Mouse (Mus musculus): ENCODE data around the gene Pafah1b3.
A peak's percentile ranks its signal among the peaks of the same experiment; 100 is the strongest.
"Not testable (repeated sequence)": the region's sequence is repeated elsewhere in the genome, so short reads cannot be mapped to it uniquely, and the experiment has no call there.

Gene Pafah1b3

DNA sequence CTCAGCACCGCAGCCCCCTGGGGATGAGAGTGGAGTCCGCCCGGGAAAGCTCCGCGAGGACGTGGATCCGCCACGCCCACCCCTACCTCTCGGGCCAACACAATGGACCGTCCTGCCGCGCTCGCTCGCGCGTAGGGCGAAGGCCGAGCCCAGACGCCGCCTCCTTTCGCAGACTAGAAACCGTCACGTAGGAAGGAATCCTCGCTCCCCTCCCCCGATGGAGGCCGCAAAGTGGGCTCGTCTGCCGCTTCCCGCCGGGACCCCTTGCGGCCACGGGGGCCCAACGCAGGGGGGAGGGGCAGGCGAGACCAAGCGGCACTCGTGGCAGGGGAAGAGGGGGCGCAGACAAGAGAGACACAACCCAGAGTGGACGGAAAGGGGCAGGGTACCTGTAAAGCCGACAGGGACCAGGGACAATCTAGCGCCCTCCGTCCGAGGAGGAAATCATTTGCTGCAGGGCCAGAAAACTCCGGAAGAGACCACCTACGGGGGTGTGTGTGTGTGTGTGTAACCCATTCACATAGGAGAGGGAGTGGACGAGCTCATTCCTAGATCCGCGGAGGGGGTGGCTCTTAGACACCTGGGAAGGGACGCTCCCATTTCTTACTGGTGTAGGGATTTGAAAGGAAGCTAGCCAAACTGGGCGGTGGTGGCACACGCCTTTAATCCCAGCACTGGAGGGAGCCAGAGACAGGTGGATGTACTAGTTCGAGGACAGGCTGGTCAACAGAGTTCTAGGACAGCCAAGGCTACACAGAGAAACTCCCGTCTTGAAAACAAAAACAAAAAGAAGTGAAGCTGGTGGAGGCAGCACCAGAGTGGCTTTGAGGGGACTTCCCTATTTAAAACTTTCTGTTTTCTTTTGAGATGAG is at the start of gene Pafah1b3:
Gene Pafah1b3, minus strand, starts transcription at position 533 of the 872 bp plus-strand sequence.
- peak; percentile 57 for DNase-seq (ENCODE audit: low read depth)

DNA sequence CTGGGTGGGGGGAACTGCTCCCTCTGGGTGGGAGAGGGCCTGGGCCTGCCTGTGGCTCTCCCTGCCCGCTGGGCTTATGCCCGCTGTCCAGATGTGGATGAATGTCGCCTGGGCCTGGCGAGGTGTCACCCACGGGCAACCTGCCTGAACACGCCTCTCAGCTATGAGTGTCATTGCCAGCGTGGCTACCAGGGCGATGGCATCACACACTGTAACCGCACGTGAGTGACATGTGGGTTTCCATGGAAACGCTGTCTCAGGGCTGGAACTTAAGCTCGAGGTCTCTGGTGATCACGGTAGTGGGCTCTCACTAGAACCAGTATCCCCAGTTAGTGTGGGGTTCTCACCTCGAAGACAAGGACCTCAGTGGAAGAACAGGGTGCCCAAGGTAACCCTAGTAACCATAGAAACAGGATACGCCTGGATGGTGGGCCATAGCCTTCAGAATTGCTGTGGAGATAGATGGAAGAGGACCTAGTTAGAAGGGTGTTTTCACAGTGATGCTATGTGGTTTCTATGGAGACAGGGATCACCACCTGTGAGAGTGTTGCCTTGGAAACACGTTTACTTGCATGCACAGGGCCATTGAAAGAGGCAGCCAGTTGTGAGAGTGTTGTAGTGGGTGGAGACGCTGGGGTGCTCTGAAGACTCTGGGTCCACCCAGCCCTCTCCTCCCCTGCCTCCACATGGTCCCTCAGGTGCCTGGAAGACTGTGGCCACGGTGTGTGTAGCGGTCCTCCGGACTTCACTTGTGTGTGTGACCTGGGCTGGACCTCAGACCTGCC is 43.4 kb upstream of the Pafah1b3 start:
- DNase-seq (ENCODE audit: low read depth) = no peak

DNA sequence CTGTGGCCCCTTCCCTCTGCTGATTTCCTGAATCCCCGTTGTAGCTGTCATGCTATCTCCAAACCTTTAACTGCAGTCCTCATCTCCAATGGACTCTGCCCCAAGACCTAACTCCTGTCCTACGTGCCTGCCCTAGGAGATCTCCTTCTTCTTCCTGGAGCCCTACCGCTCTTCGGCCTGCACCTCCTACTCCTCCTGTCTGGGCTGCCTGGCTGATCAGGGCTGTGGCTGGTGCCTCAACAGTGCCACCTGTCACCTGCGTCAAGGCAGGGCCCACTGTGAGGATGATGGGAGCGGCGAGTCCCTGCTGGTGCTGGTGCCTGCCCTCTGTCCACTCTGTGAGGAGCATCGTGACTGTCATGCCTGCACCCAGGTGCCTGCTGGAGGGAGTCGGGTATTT is 41.5 kb upstream of the Pafah1b3 start:
- no peak for DNase-seq (ENCODE audit: low read depth)

DNA sequence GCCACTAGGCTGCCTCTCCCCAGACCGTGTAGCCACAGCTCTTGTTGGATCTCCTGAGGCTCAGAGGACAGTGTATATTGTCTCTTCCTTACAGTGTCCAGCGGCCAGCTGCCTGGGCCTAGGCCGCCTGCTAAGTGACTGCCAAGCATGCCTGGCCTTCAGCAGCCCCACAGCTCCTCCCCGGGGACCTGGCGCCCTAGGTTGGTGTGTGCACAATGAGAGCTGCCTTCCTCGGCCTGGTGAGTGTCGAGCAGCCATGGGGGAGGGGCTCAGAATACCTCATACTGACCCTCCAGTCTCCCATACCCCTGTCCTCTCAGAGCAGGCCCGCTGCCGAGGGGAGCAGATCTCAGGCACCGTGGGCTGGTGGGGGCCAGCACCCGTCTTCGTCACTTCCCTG is 36.7 kb upstream of the Pafah1b3 start:
- no peak for DNase-seq (ENCODE audit: low read depth)

DNA sequence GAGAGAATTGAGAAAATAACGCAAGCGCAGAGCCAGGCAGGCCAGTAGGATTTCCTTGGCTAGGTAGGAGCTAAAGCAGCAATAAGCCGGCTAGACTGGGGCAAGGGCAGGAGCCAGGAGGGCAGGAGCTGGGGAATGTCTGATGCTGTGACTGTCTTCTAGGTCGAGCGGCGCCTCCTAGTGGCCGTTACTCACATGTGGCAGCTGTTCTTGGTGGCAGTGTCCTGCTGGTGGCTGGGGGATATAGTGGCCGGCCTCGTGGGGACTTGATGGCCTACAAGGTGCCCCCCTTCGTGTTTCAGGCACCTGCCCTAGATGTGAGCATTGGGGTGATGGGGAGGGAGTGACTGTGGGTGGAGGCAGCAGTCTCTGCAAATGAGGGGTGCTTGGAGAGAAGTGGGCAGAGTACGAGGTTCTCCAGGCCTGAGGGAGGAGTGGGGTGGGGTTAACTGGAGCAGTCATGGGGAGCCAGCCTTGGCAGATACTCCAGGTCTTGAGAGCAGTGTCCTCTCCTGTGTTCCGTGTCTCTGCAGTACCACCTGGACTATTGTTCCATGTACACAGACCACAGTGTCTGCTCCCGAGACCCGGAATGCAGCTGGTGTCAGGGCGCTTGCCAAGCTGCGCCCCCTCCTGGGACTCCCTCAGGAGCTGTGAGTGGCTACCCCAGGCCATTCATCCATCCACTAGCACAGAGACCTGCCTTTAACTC is 36.0 kb upstream of the Pafah1b3 start:
- peak; percentile 45 for DNase-seq (ENCODE audit: low read depth)

DNA sequence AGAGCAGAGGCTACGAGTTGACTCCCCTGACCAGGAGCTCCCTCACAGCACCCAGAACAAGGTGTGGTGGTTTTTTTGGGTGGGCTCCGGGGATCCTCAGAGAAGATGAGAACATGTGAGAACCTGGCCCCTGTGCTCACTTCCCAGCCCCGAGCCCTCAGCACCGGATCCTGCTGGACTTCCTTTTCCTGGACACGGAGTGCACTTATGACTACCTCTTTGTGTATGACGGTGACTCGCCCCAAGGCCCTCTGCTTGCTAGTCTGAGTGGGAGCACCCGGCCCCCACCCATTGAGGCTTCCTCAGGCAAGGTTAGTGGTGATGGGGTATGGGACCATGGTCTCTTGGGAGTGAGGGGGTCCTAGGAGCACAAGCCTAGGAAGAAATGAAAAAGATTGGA is 28.4 kb upstream of the Pafah1b3 start:
- no peak for DNase-seq (ENCODE audit: low read depth)

GRCm38 (mm10) chr7:25325431-25325830 is 27.6 kb upstream of the Pafah1b3 start:
- not testable (repeated sequence) for DNase-seq (ENCODE audit: low read depth)

GRCm38 (mm10) chr7:25323219-25323618 is 25.4 kb upstream of the Pafah1b3 start:
- no peak for DNase-seq (ENCODE audit: low read depth)

GRCm38 (mm10) chr7:25322058-25322484 is 24.3 kb upstream of the Pafah1b3 start:
- no peak for DNase-seq (ENCODE audit: low read depth)

GRCm38 (mm10) chr7:25317446-25317999 is 19.7 kb upstream of the Pafah1b3 start:
- DNase-seq (ENCODE audit: low read depth) = no peak

DNA sequence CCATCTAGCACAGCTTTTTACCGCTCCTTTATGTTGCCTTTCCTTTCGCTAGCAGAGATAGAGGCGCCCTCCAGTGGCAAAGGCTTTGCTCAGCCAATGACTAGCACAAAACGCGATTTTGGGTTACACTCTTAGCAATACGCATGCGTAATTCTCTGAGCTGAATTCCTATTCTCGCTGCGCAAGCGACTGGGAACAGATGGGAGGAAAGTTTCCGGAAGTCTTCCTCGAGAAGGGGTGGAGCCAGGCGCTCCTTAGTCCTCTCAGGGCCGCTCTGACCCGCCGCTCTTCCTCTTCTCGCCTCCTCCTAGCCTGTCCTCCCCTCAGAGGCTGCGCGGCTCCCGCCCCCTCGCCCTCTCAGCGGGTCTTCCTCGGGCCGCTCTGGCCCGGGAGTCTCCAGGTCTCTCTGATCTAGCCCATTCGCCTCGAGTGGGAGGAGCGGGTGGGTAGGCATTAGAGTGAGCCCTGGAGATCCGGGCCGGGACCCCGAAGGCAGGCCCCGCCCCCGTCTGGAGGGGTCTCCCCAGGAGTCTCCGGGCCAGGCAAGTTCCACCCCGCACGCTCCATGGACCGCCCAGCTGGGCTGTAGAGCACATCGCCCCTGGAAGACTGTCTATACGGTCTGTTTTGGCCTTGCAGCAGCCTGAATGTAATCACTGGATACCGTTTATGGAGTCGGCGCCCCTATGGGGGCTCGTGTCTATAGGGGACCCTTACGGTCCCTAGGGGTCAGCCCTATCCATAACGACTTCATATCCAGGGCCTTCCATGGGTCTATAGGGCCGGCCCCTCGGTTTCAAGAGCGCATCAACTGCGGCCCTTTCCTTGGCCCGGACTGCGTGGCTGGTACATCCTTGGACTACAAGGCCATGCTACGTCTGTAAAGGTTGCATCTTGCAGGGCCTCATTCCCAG is 19.0 kb upstream of the Pafah1b3 start, which contains the start of gene Megf8:
Gene Megf8, plus strand, starts transcription at position 633 of the 914 bp plus-strand sequence.
- DNase-seq (ENCODE audit: low read depth) = peak; percentile 99

- no peak for DNase-seq (ENCODE audit: low read depth)
Measured at GRCm38 (mm10) chr7:25315306-25316041, 17.7 kb upstream of the Pafah1b3 start.

DNA sequence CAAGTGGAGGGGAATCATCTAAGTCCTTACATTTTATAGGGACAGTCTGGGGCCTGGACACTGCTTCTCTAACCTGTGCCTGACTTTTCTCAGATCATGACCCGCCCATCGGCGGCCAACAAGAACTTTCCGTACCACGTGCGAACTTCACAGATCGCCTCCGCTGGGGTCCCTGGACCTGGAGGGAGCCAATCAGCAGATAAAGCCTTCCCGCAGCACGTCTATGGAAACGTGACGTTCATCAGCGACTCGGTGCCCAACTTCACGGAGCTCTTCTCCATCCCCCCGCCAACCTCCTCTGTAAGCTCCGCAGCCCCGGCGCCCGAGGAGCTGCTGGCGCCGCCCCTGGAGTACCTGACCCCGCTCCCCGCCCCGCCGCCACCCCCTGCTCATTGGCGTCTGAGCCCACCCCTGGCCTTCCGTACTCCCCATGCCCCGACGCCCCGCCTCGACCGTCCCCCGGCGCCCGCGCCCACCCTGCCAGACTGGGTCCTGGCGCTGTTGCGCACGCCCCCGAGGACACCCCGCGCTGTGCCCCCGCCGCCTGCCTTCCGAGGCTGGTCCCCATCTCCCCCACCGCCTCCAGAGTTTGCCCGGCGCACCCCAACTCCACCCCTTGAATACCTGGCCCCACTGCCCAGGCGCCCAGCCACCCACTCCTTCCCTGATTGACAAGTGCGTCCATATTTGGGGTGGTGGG is 17.0 kb upstream of the Pafah1b3 start:
- DNase-seq (ENCODE audit: low read depth) = no peak

GRCm38 (mm10) chr7:25313325-25313724 is 15.5 kb upstream of the Pafah1b3 start:
- DNase-seq (ENCODE audit: low read depth) = no peak

GRCm38 (mm10) chr7:25311193-25311592 is 13.4 kb upstream of the Pafah1b3 start:
- DNase-seq (ENCODE audit: low read depth) = no peak

DNA sequence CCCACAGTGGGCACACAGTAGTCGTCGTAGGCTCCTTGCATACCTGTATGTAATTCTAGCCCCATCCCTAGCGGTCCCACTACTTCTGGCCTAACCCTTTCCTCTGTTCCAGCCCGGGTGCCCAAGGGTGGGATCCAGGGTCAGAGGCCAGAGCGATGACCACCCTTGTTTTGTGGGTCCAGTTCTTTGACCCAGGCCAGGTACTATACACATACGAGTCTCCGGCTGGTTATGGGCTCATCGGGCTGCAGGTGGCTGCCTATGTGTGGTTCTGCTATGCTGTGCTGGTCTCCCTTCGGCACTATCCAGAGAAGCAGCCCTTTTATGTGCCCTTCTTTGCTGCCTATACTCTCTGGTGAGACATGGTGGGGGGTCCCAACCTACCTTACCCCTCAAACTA is 11.6 kb upstream of the Pafah1b3 start:
- no peak for DNase-seq (ENCODE audit: low read depth)

- no peak for DNase-seq (ENCODE audit: low read depth)
Measured at GRCm38 (mm10) chr7:25308702-25309318, 11.0 kb upstream of the Pafah1b3 start.

GRCm38 (mm10) chr7:25306614-25306996 is 8.8 kb upstream of the Pafah1b3 start:
- DNase-seq (ENCODE audit: low read depth) = no peak

DNA sequence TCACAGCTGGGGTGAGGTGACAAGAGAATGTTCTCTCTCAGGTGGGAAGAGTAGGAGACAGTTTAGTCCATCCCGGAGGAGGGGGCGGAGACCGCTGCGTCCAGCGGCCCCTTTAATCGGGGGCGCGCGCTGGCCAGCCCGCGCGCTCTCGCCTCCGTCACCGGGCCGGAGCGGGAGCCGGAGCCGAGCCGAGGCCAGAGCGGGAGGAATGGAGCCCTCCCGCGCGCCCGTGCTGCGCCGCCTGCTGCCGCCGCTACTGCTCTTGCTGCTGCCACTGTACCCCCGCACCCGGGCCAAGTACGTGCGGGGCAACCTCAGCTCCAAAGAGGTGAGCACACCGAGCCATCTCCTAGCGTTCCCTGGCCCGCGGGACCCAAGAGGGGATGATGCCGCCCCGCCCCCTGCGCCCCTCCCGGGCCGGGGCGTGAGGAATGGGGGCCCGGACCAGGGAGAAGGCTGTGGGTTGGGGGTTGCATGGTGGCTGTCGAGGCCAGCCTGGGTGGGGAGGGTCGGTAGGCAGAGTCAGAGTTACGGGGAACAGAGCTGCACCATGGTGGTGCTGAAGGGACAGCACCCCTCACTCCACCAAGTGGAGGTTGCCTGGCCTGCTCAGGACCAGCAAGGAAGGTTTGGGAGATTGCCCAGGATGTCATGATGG is 8.3 kb upstream of the Pafah1b3 start, which contains the start of gene Tmem145:
Gene Tmem145, plus strand, starts transcription at position 151 of the 658 bp plus-strand sequence.
- no peak for DNase-seq (ENCODE audit: low read depth)
